Mouse (Mus musculus): ENCODE results near the gene Ube2b.

The Ube2b gene

GRCm38 (mm10) chr11:51967443-51968401, 32.8 kb downstream of the Ube2b start, which contains the start of gene Cdkn2aipnl:
Cdkn2aipnl (plus strand) TSS chr11:51967661.
- DNase-seq: peak; percentile 98

DNA sequence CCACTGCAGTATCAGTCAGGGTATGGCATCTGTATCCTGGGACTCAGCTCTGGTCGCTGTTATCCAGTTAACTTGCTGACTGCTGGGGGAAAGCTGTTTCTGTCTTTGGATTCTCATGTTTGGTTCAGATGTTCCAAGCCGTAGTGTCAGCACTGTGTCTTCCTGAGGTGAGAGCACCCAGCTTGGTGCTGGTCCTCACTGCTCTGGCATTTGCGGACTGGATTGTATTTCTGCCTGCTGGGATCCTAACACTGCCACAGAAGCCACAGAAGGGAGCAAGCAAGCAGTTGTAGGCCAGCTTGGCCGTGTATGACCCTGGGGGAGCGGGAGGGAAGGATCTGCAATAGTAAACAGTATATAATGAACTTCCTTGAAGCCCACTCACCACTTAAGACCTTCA, 33.9 kb downstream of the Ube2b start:
- no peak for DNase-seq

GRCm38 (mm10) chr11:51962277-51962676, 38.3 kb downstream of the Ube2b start:
- no peak for DNase-seq

- no peak for DNase-seq
Observed at GRCm38 (mm10) chr11:51961761-51962160, 38.8 kb downstream of the Ube2b start.

DNA sequence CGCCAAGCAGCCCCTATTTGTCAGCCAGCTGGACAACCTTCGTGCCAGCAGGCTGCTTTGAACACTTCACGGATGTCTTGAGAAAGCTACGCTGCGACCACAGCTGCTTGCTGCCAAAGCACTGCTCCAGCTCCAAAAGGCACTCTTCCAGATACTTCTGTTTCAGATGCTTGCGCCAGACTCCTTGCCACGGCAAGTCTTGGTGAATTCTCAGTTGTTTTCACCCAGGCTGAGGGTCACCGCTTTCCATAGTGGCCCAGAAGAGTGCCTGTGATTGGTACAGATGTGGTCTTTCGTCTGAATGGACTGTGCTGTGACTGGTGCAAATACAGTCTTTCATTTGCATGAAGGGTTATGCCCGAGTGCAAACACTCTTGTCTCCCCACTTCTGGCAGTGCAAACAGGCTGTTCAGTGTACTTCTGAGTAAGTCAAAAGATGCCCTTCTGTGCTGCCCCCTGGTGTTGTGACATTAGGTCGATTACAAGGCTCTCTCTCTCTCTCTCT, 39.5 kb downstream of the Ube2b start:
- peak; percentile 26 for DNase-seq

- DNase-seq: no peak
Observed at GRCm38 (mm10) chr11:51960061-51960460, 40.5 kb downstream of the Ube2b start.

- DNase-seq: no peak
Observed at GRCm38 (mm10) chr11:51959511-51959910, 41.1 kb downstream of the Ube2b start.

GRCm38 (mm10) chr11:51957760-51958159, 42.8 kb downstream of the Ube2b start:
- DNase-seq: no peak

DNA sequence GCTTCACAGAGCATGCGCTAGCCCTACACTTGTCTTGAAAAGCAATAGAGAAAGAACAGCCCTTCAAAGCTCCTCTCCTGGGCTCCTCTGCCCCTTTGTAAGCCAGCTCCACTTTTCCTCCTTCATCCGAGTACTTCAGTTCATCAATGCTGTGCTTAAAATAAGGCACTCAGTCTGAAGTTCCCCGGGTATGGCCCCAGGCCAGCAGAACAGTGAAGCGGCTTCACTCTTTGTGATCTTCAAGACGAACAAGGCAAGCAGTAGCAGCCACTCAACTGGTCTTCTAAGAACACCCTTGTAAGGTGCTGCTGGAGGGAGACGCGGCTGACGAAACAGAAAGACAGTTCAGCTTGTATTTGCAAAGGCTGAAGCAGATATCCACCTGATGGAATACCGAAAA, 44.5 kb downstream of the Ube2b start:
- no peak for DNase-seq

DNA sequence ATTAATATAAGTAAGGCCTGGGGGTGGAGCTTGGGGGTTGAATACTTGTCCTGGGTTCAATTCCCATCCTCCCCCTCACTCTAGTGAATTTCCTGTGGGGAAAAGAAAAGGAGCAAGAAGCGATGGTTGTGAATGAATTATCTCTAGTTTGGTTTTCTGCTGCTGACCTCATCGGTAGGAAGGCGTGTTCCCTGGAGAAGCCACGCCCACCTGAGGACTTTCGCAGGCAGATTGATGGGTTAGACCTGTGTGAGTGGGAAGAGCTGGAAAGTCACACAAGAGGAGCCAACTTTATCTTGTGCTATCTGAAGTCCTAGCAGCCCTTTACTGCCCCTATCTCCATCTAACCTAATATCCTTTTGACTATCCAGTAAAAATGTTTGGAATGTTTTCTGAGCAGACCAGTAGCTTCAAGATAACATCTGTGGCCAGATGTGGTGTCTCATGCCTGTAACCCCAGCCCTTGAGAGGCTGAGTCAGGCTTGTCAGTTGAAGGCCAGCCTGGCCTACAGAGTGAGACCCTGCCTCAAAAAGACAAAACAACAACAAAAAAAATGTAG, 48.6 kb downstream of the Ube2b start:
- no peak for DNase-seq

GRCm38 (mm10) chr11:51949919-51950318, 50.6 kb downstream of the Ube2b start:
- no peak for DNase-seq

DNA sequence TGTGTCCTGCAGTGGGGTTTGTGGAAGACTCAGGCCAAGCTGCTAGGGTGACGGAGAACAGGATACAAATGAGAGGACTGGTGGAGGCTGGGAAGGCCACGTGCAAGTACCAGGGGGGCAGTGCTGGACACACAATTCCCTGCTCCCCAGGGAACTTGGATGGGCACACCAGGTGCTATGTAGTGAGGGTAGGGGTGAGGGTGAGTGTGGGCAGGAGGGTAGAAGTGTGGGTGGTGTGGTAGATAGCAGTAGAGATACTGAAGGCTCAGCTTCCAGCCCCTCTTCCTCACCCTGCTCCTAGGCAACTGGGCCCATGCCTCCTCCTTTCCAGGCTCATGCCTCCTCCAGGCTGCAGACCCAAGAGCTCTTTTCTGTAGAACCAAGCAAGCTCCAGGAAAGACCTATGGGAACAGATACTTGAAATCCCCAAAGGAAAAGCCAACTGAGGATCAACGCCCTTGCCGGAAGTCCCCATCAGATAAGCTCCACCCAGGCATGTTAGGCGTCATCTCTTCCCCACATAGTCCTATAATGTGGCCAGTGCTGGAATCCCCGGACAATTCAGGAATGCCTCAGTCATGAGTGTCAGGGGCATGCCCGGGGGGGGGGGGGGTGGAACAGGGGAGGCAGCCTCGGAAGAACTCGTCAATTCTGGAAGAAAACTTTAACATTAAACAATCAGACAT, 51.3 kb downstream of the Ube2b start:
- DNase-seq: no peak

DNA sequence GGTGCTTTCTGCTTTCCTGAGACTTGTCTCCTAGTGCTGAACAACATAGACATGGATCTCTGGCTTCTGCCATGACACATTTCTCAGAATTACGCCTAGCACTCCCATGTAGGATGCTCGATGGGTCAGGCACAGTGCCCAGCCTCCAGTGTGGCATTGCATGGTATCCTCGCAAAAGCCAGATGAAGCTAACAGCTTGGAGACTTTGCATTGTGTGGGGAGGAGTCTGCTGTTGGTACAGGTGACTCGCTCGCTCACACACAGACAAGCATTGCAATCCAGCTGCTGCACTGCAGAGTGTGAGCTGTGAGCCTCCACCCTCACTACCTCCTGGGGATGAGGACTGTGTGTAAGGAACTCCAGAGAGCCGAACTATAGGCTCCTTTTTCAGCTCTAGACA, 54.4 kb downstream of the Ube2b start:
- DNase-seq: no peak

GRCm38 (mm10) chr11:51945548-51945947, 55.0 kb downstream of the Ube2b start:
- no peak for DNase-seq

DNA sequence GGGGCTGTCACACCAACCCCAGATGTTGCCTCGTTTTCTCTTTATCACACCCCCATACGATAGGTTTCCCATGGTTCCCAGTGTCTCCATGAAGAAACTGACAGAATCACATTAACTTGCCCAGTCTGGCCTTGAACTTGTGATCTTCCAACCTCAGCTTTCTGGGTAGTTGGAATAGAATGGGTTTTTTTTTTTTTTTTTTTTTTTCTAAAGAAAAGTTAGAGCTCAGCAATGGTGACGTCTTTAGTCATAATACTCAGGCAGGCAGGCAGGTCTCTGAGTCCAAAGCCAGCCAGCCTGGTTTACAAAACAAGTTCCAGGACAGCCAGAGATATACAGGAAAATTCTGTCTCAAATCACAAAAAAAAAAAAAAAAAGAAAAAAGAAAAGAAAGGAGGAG, 56.3 kb downstream of the Ube2b start:
- no peak for DNase-seq

- DNase-seq: no peak
Observed at GRCm38 (mm10) chr11:51943500-51943841, 57.1 kb downstream of the Ube2b start.

DNA sequence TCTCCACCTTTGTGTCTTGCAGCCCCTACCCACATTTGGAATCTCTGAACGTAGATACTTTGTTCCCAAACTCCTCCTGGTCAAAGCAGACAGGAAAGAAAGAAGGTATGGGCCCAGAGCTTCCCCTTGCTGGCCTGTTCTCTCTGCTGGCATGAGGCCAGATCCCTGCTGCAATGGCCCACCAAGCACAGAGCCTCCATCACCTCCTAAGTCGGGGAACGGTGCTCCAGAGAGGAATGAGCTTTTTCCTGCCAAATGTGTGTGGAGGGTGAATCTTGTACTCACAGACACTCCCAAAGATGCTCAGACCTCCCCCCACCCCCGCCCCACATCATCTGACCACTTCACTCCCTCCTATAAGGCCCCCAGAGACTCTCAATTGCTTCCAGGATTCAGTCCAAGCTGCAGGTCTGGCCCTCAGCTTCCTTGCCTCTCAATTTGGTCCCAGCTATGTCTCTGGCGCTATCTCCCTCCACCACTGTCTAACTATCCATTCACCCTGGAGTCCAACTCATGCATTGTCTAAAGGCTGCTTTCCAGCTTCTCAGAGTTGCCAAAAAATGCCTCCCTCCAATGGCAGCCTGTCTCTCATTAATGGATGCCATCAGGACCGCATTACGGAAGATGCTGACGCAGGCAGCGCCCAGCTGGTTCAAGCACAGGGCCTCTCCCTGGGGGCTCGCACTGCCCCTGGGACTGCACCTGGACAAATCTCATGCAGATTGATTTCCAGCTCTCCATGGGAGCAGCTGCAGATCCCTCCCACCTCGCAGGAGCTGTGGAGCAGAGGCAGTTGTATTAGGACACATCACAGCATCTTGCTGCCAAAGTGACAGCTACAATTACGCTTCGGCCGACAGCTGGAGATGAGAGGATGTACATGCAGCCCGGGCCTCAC, 57.7 kb downstream of the Ube2b start:
- peak; percentile 6 for DNase-seq

DNA sequence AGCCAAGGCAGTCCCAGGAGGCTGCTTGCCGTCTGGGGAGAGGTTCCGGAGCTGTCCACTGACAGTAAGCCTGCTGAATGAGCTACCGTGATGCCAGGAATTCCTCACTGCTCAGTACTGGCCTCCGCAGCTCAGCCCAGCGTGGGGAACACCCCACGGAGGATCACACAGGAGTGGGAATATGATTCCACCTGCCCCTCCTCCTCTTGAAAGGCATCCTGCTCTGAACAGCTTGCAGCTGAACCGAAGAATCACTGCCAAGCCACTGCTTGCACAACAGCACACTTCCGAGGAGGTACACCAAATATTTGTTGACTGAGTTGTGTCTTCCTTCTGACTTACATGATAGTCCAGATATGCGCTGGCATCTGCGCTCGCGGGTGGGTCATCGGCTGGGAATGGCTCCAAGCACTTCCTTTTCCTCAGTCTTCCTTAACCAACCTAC, 60.0 kb downstream of the Ube2b start:
- no peak for DNase-seq

DNA sequence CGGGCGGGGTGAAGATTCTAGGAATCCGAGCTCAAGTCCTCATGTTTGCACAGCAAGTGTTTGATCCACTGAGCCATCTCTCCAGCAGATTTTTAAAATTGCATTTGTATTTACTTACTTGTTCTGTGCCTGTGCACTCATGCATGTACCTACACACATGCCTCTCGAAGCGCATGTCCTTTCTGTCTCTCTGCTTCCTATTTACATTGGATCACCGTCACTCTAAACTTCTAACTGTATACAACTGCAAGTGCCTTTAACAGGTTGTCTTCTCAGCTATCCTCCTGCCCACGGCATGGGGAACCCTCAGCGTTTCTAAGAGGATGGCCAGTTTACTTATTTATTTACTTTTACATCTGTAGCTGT, 61.0 kb downstream of the Ube2b start:
- DNase-seq: no peak

DNA sequence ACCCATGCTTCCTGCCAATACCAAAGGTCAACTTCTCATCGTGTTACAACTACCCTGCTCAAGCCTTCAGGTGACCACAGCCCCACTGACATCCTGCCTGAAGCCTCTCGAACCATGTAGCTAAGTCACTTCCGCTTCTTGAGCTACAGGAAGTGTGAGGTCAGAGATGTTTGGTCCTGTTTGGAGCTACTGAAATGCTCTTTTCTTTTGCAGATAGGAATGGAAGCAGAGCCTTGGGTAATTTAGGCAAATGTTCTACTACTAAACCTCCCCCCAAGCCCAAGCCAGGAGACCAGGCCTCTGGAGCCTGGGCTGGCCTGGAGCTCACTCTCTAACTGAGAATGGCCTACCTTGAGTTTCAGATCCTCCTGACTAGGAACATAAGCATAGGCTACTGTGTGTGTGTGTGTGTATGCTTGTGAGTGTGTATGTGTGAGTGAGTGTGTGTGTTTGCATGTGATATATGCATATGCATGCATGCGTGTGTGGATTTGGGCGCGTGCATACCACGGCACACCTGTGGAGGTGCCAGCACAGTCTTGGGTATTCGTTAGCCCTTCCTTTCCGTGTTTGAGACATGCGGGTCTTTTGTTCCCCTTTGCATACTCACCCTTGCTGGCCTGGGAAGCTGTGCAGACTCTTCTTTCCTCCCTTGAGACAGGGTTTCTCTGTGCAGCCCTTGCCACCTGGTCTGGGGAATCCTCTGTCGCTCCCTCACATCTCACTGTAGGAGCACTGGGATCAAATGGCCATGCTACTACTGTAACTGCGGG, 61.6 kb downstream of the Ube2b start:
- no peak for DNase-seq

- no peak for DNase-seq
Observed at GRCm38 (mm10) chr11:51937361-51937781, 63.2 kb downstream of the Ube2b start.
